Mouse (Mus musculus) hindbrain, embryonic 16.5 days (tissue): ENCODE data around the gene Adamts2. TPM values are rescaled to one million over a fixed set of nuclear protein-coding genes. Genes with fewer than 3 reads are reported as not detected.

Source experiments
- ATAC-seq: fragments of 200-750 bp; cut with Nextera tagmentation; 2 replicates; pipeline ENCODE4 v1.8.0; 2017; ENCODE audit warnings: moderate TSS enrichment, moderate library complexity
- H3K27ac ChIP-seq: fragments of 300-500 bp; sonication (generic); 2 replicates; pipeline ENCODE4 v1.5.1; 2014; ENCODE audit warnings: low read depth, mild to moderate bottlenecking, control low read depth, low read length, moderate library complexity
- H3K27me3 ChIP-seq: fragments of 300-500 bp; sonication (generic); replicated peaks from 2 replicates; pipeline ENCODE4 v1.6.1; 2014; ENCODE audit warnings: low read length; ENCODE audit not compliant: control insufficient read depth, insufficient read depth
- H3K36me3 ChIP-seq: fragments of 300-500 bp; sonication (generic); 2 replicates; pipeline ENCODE4 v1.6.1; 2014; ENCODE audit warnings: mild to moderate bottlenecking, low read length, moderate library complexity, mixed read lengths; ENCODE audit not compliant: control insufficient read depth, insufficient read depth
- H3K4me1 ChIP-seq: fragments of 300-500 bp; sonication (generic); 2 replicates; pipeline ENCODE4 v1.6.1; 2014; ENCODE audit warnings: low read depth, low read length; ENCODE audit not compliant: control insufficient read depth, insufficient read depth
- H3K4me2 ChIP-seq: fragments of 300-500 bp; sonication (generic); 2 replicates; pipeline ENCODE4 v1.6.1; 2014; ENCODE audit warnings: mild to moderate bottlenecking, low read length, control low read depth, moderate library complexity
- H3K4me3 ChIP-seq: fragments of 300-500 bp; sonication (generic); 2 replicates; pipeline ENCODE4 v1.5.1; 2014; ENCODE audit warnings: mild to moderate bottlenecking, low read length, control low read depth, moderate library complexity
- H3K9ac ChIP-seq: fragments of 300-500 bp; sonication (generic); 2 replicates; pipeline ENCODE4 v1.6.1; 2014; ENCODE audit warnings: low read depth, mild to moderate bottlenecking, control low read depth, low read length, moderate library complexity
- H3K9me3 ChIP-seq: fragments of 300-500 bp; sonication (generic); 2 replicates; pipeline ENCODE4 v1.6.1; 2014; ENCODE audit warnings: mild to moderate bottlenecking, low read length, moderate library complexity; ENCODE audit not compliant: control insufficient read depth
- WGBS: fragments of 180-500 bp; shearing (Covaris S2); extraction: QIAGEN DNeasy Blood & Tissue Kit; methylation state at CpG from one replicate; pipeline ENCODE4 v1.1.7; 2014; 5-methylcytosine and 5-hydroxymethylcytosine counted together
- polyA plus RNA-seq: library from polyadenylated mRNA; unstranded; fragments of >200 nt; fragmentation: Nextera tagmentation; extraction: Ambion mirVana; gene quantifications from 2 replicates; pipeline ENCODE4 v1.2.1, GENCODE M21; 2015

Adamts2 gene
- polyA plus RNA-seq, 1 experiment from 2014 or later, result 4.7 TPM

DNA sequence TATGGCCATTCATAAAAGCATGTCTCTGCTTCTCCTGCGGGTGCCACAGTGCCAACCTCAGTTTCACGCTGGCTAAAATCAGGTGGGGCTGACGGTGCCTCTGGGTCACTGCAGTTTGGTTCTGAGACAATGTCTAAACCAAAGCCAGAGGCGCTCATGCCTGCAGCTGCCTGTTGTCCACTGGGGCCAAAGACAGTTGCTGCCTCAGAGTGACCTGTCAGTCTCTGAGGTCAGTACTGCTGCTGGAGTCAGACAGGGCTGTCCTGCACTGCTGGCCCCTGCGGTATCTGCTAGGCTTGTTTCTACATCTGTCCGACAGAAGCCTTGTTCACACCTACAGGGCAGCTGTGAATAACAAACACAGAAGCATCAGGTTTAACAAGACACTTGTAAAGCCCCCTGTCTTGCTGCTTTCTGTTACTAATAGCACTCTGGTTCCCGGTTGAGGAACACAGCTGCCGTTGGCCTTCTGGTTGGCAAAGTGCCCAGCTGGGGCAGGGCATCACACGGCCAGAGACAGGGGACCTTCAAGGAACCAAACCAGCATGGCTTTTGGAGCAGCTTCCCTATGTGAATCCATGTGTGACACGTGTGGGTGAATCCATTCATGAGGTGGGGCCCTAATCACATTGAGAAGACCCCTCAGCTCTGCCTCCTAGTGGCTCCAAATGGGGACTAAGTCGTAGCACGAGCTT lies 119.1 kb downstream of the Adamts2 start:
- ATAC-seq, result peak; percentile 43; the same call in 1 of the 2 replicates

GRCm38 (mm10) chr11:50725595-50725994 lies 123.7 kb downstream of the Adamts2 start:
- Histone ChIP-seq H3K4me1 (peaks cover 4% of the 10 kb centered on the region), H3K4me3 (no peak overlapping the region), H3K27me3 (no peaks in the 10 kb centered on the region), H3K27ac (no peak overlapping the region), H3K4me2 (no peak overlapping the region), H3K9me3 (no peaks in the 10 kb centered on the region), H3K9ac (no peak overlapping the region), H3K36me3 (no peaks in the 10 kb centered on the region)
- 75% methylated on average over 4 of the region's 4 CpGs for WGBS
- ATAC-seq, result no peak

More for the DNA sequence above, 119.1 kb downstream of the Adamts2 start:
- Histone ChIP-seq H3K36me3 (no peaks in the 10 kb centered on the region), H3K9ac (no peak overlapping the region), H3K27ac (no peak overlapping the region), H3K4me1 (peaks cover 6% of the 10 kb centered on the region), H3K4me2 (no peak overlapping the region), H3K4me3 (no peak overlapping the region), H3K27me3 (no peaks in the 10 kb centered on the region), H3K9me3 (no peaks in the 10 kb centered on the region)
- WGBS, result 46% methylated on average over 12 of the region's 12 CpGs

GRCm38 (mm10) chr11:50726035-50726434 lies 124.2 kb downstream of the Adamts2 start:
- Histone ChIP-seq H3K27me3 (no peaks in the 10 kb centered on the region), H3K4me2 (no peak overlapping the region), H3K9me3 (no peaks in the 10 kb centered on the region), H3K27ac (no peak overlapping the region), H3K36me3 (no peaks in the 10 kb centered on the region), H3K9ac (no peak overlapping the region), H3K4me1 (peaks cover 2% of the 10 kb centered on the region), H3K4me3 (no peak overlapping the region)
- ATAC-seq, result no peak
- WGBS, result 83% methylated on average over 5 of the region's 5 CpGs

- Histone ChIP-seq H3K9me3 (no peaks in the 10 kb centered on the region), H3K36me3 (no peaks in the 10 kb centered on the region), H3K4me3 (no peak overlapping the region), H3K27me3 (no peaks in the 10 kb centered on the region), H3K9ac (no peak overlapping the region), H3K4me2 (no peak overlapping the region), H3K4me1 (no peaks in the 10 kb centered on the region), H3K27ac (no peak overlapping the region)
- 60% methylated on average over 3 of the region's 3 CpGs for WGBS
- no peak for ATAC-seq
Observed at GRCm38 (mm10) chr11:50733146-50733545, 131.3 kb downstream of the Adamts2 start.

GRCm38 (mm10) chr11:50734129-50734528 lies 132.2 kb downstream of the Adamts2 start:
- ATAC-seq, result no peak
- Histone ChIP-seq H3K4me3 (no peak overlapping the region), H3K27ac (no peak overlapping the region), H3K4me2 (no peak overlapping the region), H3K27me3 (no peaks in the 10 kb centered on the region), H3K9me3 (no peaks in the 10 kb centered on the region), H3K36me3 (no peaks in the 10 kb centered on the region), H3K9ac (no peak overlapping the region), H3K4me1 (no peaks in the 10 kb centered on the region)
- 64% methylated on average over 4 of the region's 4 CpGs for WGBS

- no peaks in the 10 kb centered on the region for H3K4me1 ChIP-seq
- ATAC-seq, result no peak
- H3K9me3 ChIP-seq, result no peaks in the 10 kb centered on the region
- no peak overlapping the region for H3K4me2 ChIP-seq
- H3K27me3 ChIP-seq, result no peaks in the 10 kb centered on the region
- no peaks in the 10 kb centered on the region for H3K36me3 ChIP-seq
- no peak overlapping the region for H3K27ac ChIP-seq
- no peak overlapping the region for H3K4me3 ChIP-seq
- 100% methylated on average over 1 of the region's 1 CpGs for WGBS
- H3K9ac ChIP-seq, result no peak overlapping the region
Observed at GRCm38 (mm10) chr11:50736548-50736947, 134.7 kb downstream of the Adamts2 start.

DNA sequence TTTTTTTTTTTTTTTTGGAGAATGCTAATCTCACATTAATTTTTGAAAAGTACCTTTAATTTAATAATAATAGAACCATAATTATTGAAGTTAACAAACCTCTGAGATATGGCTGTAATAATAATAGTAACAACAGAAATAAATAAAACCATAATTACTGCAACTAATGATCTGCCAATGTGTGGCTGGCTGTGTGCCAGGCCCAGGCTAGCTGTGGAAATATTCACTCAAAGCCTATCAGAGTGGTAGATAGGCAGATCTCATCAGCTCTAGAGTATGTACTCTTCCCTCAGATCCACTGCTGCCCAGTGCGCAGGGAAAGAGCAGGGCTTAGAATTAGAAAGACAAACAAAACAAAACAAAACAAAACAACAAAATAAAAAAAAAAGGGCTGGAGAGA lies 136.6 kb downstream of the Adamts2 start:
- no peaks in the 10 kb centered on the region for H3K9me3 ChIP-seq
- WGBS, result 94% methylated on average over 1 of the region's 1 CpGs
- ATAC-seq, result no peak
- H3K4me2 ChIP-seq, result no peak overlapping the region
- no peak overlapping the region for H3K9ac ChIP-seq
- H3K36me3 ChIP-seq, result no peaks in the 10 kb centered on the region
- no peak overlapping the region for H3K27ac ChIP-seq
- H3K4me1 ChIP-seq, result no peaks in the 10 kb centered on the region
- H3K4me3 ChIP-seq, result no peak overlapping the region
- no peaks in the 10 kb centered on the region for H3K27me3 ChIP-seq

- 57% methylated on average over 10 of the region's 10 CpGs for WGBS
- H3K27ac ChIP-seq, result no peak overlapping the region
- no peak for ATAC-seq
Observed at GRCm38 (mm10) chr11:50739453-50739852, 137.6 kb downstream of the Adamts2 start.

DNA sequence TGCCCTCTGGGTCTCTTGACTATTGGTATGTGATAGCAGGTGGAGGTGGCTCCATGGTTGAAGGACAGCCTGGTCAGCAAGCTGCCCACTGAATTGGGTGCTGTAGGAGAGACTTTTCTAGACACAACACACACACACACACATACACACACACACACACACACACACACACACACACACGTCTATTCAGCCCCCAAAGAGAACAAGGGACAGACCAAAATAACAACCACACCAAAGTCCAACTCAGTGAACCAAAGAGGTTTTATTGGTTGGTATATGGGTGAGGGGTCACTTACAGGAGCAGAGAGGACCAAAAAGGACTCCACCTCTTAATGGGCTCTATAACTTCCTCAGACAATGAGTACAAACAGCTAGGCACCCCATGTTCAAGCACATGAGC lies 140.3 kb downstream of the Adamts2 start:
- 67% methylated on average over 1 of the region's 1 CpGs for WGBS
- H3K9ac ChIP-seq, result no peak overlapping the region
- no peaks in the 10 kb centered on the region for H3K27me3 ChIP-seq
- no peaks in the 10 kb centered on the region for H3K9me3 ChIP-seq
- H3K4me2 ChIP-seq, result no peak overlapping the region
- H3K4me3 ChIP-seq, result no peak overlapping the region
- no peak for ATAC-seq
- peaks cover 5% of the 10 kb centered on the region; the same call in 1 of the 2 replicates for H3K4me1 ChIP-seq
- no peaks in the 10 kb centered on the region for H3K36me3 ChIP-seq
- H3K27ac ChIP-seq, result no peak overlapping the region

More at GRCm38 (mm10) chr11:50739453-50739852, 137.6 kb downstream of the Adamts2 start:
- H3K27me3 ChIP-seq, result no peaks in the 10 kb centered on the region
- no peak overlapping the region for H3K4me2 ChIP-seq
- no peaks in the 10 kb centered on the region for H3K4me1 ChIP-seq
- no peak overlapping the region for H3K4me3 ChIP-seq
- H3K36me3 ChIP-seq, result no peaks in the 10 kb centered on the region
- H3K9me3 ChIP-seq, result no peaks in the 10 kb centered on the region
- H3K9ac ChIP-seq, result no peak overlapping the region
